Mouse (Mus musculus) CH12F3 (cell line): ENCODE measurements around the gene Orc4.
"Not testable (repeated sequence)": the region's sequence is repeated elsewhere in the genome, so short reads cannot be mapped to it uniquely, and the experiment has no call there.

ENCODE experiments used
- in situ Hi-C: fragments of 300-500 bp; cut with MboI; formaldehyde crosslinking; loops from 2 replicates; pipeline ENCODE4 v1.14.3; 2020; ENCODE audit warnings: low sequenced_read_pairs

The Orc4 gene

DNA sequence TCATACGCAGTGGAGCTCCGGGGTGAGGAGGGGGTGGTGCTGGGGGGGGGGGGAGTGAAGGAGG is at the start of gene Orc4:
Orc4 (minus strand) TSS at position 26 of the 64 bp plus-strand sequence.
- in situ Hi-C loops, result no loop called here

DNA sequence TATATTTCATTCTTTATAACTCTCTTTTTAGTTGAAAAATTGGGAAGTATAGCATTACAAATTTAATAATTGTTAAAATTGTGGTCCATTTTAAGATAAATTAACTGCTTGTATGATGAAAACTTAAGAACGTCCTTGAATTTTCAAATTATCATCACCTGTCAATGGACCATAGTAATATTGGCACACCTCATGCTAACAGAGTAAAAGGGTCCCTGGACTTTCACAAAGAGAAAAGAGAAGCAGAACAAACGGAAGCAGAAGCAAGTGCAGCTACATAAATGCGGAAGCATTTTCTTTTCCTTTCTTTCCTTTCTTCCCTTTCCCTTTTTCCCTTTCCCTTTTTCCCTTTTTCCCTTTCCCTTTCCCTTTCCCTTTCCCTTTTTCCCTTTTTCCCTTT is 40.2 kb upstream of the Orc4 start:
- in situ Hi-C loops, result no loop called here

DNA sequence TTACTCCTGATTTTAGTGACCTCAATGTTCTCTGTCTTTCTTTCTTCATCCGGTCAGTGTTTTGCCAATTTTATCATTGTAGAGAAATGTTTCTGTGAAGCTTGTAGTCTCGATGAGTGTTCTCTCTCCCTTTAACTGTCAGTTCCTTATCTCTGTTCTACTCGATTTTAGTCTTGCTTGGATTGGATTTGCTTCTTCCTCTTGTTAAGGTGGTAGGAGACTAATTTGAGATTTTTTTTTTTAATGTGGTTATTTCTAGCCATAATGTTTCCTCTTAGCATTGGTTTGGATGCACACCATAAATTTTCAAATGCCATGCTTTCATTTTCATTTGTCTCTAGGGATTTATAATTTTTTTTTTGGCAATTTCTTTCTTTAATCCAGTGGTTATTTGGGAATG is 28.8 kb upstream of the Orc4 start:
- in situ Hi-C loops, result no loop called here

GRCm38 (mm10) chr2:48956591-48956990 is 6.5 kb upstream of the Orc4 start:
- in situ Hi-C loops, result no loop called here

GRCm38 (mm10) chr2:48950316-48950880 is 321 bp upstream of the Orc4 start:
- in situ Hi-C loops, result no loop called here

GRCm38 (mm10) chr2:48949743-48950251 is 280 bp downstream of the Orc4 start:
- in situ Hi-C loops, result no loop called here

DNA sequence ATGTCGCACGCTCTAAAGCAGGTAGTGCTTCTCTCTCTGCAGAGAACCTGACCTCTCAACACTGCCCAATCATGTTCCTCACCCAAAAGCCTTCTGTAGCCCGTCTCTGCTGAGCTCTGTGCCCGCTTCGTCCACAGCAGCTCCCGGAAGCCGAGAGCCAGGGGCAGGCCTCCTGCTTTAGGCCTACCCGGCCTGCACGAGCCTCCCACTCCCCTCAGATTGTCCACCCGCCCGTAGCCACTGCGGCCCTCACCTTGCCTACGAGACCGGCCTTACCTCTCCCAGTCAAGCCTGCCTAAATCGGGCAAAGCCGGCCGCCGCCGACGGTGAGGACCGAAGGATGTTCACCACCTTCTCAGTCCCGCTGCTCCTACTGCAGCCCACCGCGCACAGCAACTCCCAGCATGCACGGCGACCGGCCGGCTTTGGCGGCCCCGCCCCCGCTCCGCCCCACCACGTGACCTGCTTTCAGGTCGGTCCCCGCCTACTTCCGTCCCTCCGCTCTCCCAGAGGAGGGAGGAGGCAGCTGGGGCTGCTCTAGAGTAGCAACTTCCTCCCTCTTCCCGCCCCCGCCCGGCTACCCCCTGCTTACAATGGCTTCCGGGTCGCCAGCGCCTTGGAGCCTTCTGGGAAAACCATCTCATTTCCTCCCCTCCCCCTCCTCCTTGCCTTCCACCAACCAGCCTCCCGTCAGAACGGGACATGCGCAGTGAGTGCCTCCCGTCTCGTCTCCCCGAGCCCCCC is 1.1 kb downstream of the Orc4 start, which contains the start of gene Mbd5:
Mbd5 (plus strand) TSS at position 668 of the 744 bp plus-strand sequence.
- in situ Hi-C loops, result no loop called here

DNA sequence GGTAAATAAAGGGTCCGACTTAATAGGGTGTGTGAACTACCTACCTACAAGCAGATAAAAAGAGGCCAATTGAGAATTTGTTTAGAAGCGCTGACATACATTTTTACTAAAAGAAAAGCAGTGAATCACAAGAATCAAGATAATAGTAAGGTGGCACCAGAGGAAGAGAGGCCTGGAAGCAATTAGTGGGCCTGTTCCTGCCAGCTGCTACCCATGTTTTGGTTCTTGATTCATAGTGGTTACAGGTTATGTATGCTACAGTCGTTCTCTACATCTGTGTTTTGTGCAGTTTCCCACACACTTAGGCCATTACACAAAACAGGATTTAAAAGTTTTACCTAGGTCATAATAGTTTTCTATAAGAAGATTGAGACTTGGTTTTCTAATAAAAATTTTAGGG is 2.3 kb downstream of the Orc4 start:
- in situ Hi-C loops, result no loop called here

- in situ Hi-C loops, result no loop called here
Measured at GRCm38 (mm10) chr2:48935058-48935457, 15.0 kb downstream of the Orc4 start.

DNA sequence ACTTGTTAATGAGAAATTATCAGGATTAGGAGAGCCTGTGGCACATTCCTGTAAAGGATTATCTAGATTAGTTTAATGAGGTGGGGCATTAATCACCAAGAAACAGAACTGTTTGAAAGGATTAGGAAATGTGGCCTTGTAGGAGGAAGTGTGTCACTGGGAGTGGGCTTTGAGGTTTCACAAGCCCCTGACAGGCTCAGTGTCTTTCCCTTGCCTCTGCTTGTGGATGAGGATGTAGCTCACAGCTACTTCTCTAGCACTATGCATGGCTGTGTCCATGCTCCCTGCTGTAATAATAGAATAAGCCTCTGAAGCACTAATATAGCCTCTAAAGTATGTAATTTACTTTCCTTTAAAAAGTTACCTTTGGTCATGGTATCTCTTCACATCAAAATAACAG is 34.2 kb downstream of the Orc4 start:
- in situ Hi-C loops, result loop anchor here (25.0 kb wide), 1 partner anchor 821 kb away; no protein-coding TSS in a partner anchor

DNA sequence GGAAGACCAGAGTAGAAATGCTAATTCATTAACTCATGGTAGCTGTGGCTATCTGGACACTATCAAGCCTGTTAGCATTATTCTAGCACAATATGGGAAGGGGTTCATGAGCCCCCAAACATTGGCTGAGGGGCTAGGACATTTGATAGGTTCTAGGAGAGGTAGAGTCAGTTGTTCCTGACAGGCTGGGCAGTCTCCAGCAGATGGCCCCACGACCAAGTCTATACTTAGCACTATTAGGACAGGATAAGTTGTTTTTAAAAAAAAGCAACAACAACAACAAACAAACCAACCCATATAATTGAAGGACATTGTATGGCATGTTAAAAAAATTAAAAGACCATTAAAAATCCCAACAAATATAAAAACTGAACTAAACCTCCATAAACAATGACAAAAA is 35.9 kb downstream of the Orc4 start:
- in situ Hi-C loops, result loop anchor here (5.0 to 25.0 kb wide), 2 partner anchors 398 to 823 kb away; no protein-coding TSS in a partner anchor

DNA sequence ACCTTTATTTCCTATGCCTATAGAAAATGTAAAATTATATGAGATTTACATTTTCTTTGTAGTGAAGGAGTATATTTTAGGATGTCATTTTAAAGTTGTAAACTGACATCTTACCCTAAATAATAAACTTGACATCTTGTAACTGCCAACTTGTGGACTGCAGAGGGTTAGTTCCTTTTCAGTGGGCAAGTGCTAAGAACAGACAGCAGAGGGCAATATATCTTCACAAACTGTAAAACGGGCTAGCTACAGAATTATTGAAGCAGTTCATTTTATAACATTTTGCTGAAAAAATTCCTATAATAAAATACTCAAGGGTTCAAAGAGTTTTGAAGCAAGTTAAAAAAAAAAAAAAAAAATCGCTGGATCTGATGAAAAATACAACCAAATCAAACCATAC is 41.2 kb downstream of the Orc4 start:
- in situ Hi-C loops, result loop anchor here (25.0 kb wide), 1 partner anchor 828 kb away; no protein-coding TSS in a partner anchor

DNA sequence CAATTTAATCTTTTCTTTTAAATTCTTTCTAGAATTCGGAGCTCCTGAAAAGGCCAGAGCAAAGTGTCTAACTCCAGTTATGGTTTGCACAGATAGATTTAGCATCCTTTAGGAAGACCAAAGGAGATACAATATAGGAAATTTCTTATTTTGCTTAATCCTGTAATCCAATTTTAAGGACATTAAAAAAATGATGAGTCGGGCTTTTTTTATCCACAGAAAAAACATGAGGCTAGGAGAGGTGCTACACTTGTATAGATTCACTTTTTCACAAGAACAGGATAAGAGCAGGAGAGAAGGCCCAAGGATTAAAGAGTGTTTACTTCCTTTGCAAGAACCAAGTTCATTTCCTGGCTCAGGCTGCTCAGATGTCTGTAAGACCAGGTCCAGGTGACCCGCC is 54.9 kb downstream of the Orc4 start:
- in situ Hi-C loops, result loop anchor here (25.0 kb wide), 2 partner anchors 883 to 1108 kb away; no protein-coding TSS in a partner anchor

GRCm38 (mm10) chr2:48885945-48886344 is 64.1 kb downstream of the Orc4 start:
- in situ Hi-C loops, result loop anchor here (10.0 to 25.0 kb wide), 3 partner anchors 874 to 1391 kb away; no protein-coding TSS in a partner anchor

DNA sequence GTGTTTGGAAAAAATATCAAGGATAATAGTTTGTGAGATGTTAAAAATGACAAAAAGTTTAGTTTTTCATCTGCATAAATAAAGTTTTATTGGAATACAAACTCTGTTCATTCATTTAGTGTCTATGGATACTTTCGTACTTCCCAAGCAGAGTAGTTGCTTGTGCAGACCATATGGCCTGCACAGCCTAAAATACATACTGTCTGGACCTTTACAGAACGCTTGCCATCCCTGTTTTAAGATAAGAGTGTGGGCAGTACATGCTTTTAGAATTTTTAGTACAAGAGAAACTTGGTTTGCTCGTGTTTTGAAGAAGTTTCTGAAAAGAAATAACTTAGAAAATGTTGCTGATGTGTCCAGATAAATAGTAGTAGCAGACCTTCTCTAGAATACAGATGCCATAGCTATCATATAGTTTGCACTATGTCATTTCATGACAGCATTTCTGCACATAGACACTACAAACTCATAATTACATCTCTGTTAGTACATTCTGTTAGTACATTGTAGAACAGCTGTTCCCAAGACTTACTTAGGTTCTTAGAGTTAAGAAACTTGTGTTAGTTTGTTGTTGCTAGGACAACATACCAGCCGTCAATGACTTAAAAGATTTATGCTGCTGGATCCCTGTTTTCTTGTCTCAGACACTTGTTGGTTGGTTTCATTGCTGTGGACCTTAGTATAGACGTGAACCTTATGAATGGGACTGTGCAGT is 81.7 kb downstream of the Orc4 start:
- in situ Hi-C loops, result no loop called here

- in situ Hi-C loops, result not testable (repeated sequence)
Measured at GRCm38 (mm10) chr2:48865596-48865995, 84.5 kb downstream of the Orc4 start.
